Mouse (Mus musculus): ENCODE measurements around the gene Hist1h2bj. TPM values are rescaled to one million over a fixed set of nuclear protein-coding genes. Genes with fewer than 3 reads are reported as not detected.
A peak's percentile ranks its signal among the peaks of the same experiment; 100 is the strongest.

Hist1h2bj gene
- total and polyA plus RNA-seq, 3 experiments, result 4.7 to 2,032 TPM; not detected in 1

DNA sequence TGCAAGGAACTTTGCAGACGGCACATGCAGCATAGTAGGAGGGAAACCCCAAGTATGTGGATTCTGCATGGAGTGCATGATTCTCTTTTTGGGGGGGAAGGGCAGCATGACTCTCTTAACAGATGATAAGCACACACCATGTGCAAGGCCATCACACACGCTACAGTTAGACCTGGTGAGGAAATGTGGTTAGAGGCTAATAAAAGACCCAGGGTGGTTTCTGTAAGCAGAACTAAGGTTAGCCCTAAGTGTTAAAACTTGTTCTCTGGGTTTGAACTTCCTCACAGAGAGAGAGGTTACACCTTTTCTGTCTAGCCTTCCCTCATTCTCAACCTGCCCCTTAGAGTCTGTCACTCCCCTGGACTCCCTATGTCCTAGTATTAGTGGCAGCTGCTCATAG lies 41.7 kb upstream of the Hist1h2bj start:
- Histone ChIP-seq H3K79me2 (ENCODE audit: control insufficient read depth, insufficient read depth, low read length, poor library complexity) (no peaks in the 10 kb centered on the region), H3K4me1 (ENCODE audit: control insufficient read depth in 1 of 2, insufficient read depth in 2 of 2, low read length in 2 of 2) (peaks cover 0 to 21% of the 10 kb centered on the region in 2 experiments; a peak in 2 of 4 replicates), H3K27ac (ENCODE audit: control insufficient read depth, low read depth, low read length) (peak overlapping the region; percentile 33; the same call in 1 of the 2 replicates), H3K4me3 (ENCODE audit: control insufficient read depth in 1 of 2, insufficient read depth in 1 of 2, low read depth in 2 of 2, low read length in 2 of 2) (peak overlapping the region; percentile 40 to 43), H3K27me3 (ENCODE audit: control insufficient read depth in 1 of 2, insufficient read depth in 2 of 2, low read length in 2 of 2) (peaks cover 2 to 6% of the 10 kb centered on the region in 2 experiments; a peak in 3 of 4 replicates), H3K9me3 (replicated peaks; ENCODE audit: insufficient read depth, low read length) (no peaks in the 10 kb centered on the region), H3K9ac (ENCODE audit: control insufficient read depth, low read depth, low read length, poor library complexity, severe bottlenecking) (peak overlapping the region; percentile 32), H3K36me3 (ENCODE audit: control insufficient read depth in 1 of 2, insufficient read depth in 2 of 2, low read length in 2 of 2) (peaks cover 0 to 12% of the 10 kb centered on the region in 2 experiments; a peak in 2 of 4 replicates)
- DNase-seq (ENCODE audit: low read depth, low spot score), result no peak
- TF ChIP-seq HCFC1 (IDR thresholded peaks at IDR 0.05; ENCODE audit: low read depth, low read length), result 0 out of 2 replicates have a peak, but pooled peaks have one; percentile 28
- no peak for TF ChIP-seq ELF1 (IDR thresholded peaks at IDR 0.05; ENCODE audit: low read depth, low read length)

- Histone ChIP-seq H3K9ac (ENCODE audit: control insufficient read depth, low read depth, low read length, poor library complexity, severe bottlenecking) (peak overlapping the region; percentile 32), H3K36me3 (ENCODE audit: control insufficient read depth in 1 of 2, insufficient read depth in 2 of 2, low read length in 2 of 2) (peaks cover 0 to 12% of the 10 kb centered on the region in 2 experiments; a peak in 2 of 4 replicates), H3K4me1 (ENCODE audit: control insufficient read depth in 1 of 2, insufficient read depth in 2 of 2, low read length in 2 of 2) (peaks cover 0 to 21% of the 10 kb centered on the region in 2 experiments; a peak in 2 of 4 replicates), H3K9me3 (replicated peaks; ENCODE audit: insufficient read depth, low read length) (no peaks in the 10 kb centered on the region), H3K79me2 (ENCODE audit: control insufficient read depth, insufficient read depth, low read length, poor library complexity) (no peaks in the 10 kb centered on the region), H3K27me3 (ENCODE audit: control insufficient read depth in 1 of 2, insufficient read depth in 2 of 2, low read length in 2 of 2) (peaks cover 2 to 6% of the 10 kb centered on the region in 2 experiments; a peak in 3 of 4 replicates), H3K27ac (ENCODE audit: control insufficient read depth, low read depth, low read length) (peak overlapping the region; percentile 33; the same call in 1 of the 2 replicates), H3K4me3 (ENCODE audit: control insufficient read depth in 1 of 2, insufficient read depth in 1 of 2, low read depth in 2 of 2, low read length in 2 of 2) (peak overlapping the region; percentile 40 to 43)
- TF ChIP-seq POLR2A (IDR thresholded peaks at IDR 0.05; ENCODE audit: control insufficient read depth in 1 of 2, insufficient read depth in 1 of 2, low read depth in 1 of 2, low read length in 2 of 2, poor library complexity in 1 of 2) (0 out of 4 replicates have a peak, but pooled peaks of 1 of the 2 experiments have one; percentile 16), SIN3A (IDR thresholded peaks at IDR 0.05; ENCODE audit: low read length) (peak; percentile 43), HCFC1 (IDR thresholded peaks at IDR 0.05; ENCODE audit: low read depth, low read length) (0 out of 2 replicates have a peak, but pooled peaks have one; percentile 23), ETS1 (IDR thresholded peaks at IDR 0.05; ENCODE audit: low read depth, low read length) (no peak)
- DNase-seq (ENCODE audit: low read depth, low spot score), result peak; percentile 80
These were observed 41.2 kb upstream of the Hist1h2bj start for GRCm38 (mm10) chr13:22001823-22002222.

- Histone ChIP-seq H3K27me3 (ENCODE audit: control insufficient read depth in 1 of 2, insufficient read depth in 2 of 2, low read length in 2 of 2) (peaks cover 2 to 10% of the 10 kb centered on the region in 2 experiments; a peak in 3 of 4 replicates), H3K4me3 (ENCODE audit: control insufficient read depth in 1 of 2, insufficient read depth in 1 of 2, low read depth in 2 of 2, low read length in 2 of 2) (peak overlapping the region; percentile 51 to 77), H3K9ac (ENCODE audit: control insufficient read depth, low read depth, low read length, poor library complexity, severe bottlenecking) (peak overlapping the region; percentile 36), H3K27ac (ENCODE audit: control insufficient read depth, low read depth, low read length) (no peak overlapping the region), H3K4me1 (ENCODE audit: control insufficient read depth in 1 of 2, insufficient read depth in 2 of 2, low read length in 2 of 2) (peaks cover 0 to 18% of the 10 kb centered on the region in 2 experiments; a peak in 2 of 4 replicates), H3K36me3 (ENCODE audit: control insufficient read depth in 1 of 2, insufficient read depth in 2 of 2, low read length in 2 of 2) (peaks cover 0 to 7% of the 10 kb centered on the region in 2 experiments; a peak in 2 of 4 replicates), H3K79me2 (ENCODE audit: control insufficient read depth, insufficient read depth, low read length, poor library complexity) (no peaks in the 10 kb centered on the region), H3K9me3 (replicated peaks; ENCODE audit: insufficient read depth, low read length) (no peaks in the 10 kb centered on the region)
- peak; percentile 68 for DNase-seq (ENCODE audit: low read depth, low spot score)
- TF ChIP-seq ZNF384 (IDR thresholded peaks at IDR 0.05; ENCODE audit: low read depth, low read length) (no peak), GATA1 (IDR thresholded peaks at IDR 0.05; ENCODE audit: low read depth, low read length) (peak; percentile 46), ZC3H11A (IDR thresholded peaks at IDR 0.05; ENCODE audit: low read depth, low read length) (no peak), BHLHE40 (IDR thresholded peaks at IDR 0.05; ENCODE audit: borderline replicate concordance, low read depth, low read length) (0 out of 2 replicates have a peak, but pooled peaks have one; percentile 13), EP300 (IDR thresholded peaks at IDR 0.05; ENCODE audit: low read depth in 1 of 2, low read length in 2 of 2) (peak in 1 of 2 experiments; percentile 3; a peak in 1 of 4 replicates)
These were observed 37.2 kb upstream of the Hist1h2bj start for GRCm38 (mm10) chr13:22005605-22006333.

Measured in MEL (cell line).